Mouse (Mus musculus) embryo, embryonic 11.5 days (tissue): ENCODE data around the gene Pth1r.
"Not testable (repeated sequence)": the region's sequence is repeated elsewhere in the genome, so short reads cannot be mapped to it uniquely, and the experiment has no call there.

ENCODE experiments used
- DNase-seq: peaks from one replicate; pipeline ENCODE4 v3.0.0-alpha.2; 2012; ENCODE audit warnings: low read depth, low spot score

The Pth1r gene

DNA sequence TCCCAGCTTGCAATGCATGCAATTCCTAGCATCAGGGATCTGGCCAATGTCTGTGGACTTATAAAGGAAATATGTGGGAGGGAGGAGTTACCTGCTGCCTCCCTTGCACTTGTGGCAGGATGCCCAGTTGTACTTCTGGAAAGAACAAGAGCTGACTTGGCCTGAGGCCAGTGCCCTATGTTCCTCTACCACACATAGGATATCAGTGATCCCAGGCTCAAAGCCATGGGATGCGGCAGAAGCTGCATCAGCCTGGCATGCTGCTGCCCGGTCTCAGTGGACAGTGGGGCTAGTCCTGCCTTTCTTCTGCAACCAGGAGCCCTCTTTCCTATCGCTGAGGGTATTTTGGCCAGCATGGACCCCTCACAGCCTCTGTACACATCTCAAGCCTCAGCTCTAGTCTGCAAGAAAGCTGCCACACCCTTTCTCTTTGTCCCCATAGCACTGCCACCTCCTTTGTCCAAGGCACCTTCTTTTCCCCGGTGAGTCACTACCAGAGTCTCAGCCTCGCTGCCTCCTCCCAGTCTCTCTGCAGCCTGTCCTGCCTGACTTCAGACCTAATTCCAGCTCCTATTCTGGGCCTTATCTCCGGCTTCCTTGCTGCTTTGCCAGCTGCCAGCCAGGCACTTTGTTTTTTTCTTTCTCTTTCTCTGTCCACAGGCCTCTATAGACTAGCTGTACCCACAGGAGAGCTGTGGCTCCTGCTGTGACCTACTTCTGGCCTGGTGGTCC is 62.7 kb downstream of the Pth1r start:
- no peak for DNase-seq

DNA sequence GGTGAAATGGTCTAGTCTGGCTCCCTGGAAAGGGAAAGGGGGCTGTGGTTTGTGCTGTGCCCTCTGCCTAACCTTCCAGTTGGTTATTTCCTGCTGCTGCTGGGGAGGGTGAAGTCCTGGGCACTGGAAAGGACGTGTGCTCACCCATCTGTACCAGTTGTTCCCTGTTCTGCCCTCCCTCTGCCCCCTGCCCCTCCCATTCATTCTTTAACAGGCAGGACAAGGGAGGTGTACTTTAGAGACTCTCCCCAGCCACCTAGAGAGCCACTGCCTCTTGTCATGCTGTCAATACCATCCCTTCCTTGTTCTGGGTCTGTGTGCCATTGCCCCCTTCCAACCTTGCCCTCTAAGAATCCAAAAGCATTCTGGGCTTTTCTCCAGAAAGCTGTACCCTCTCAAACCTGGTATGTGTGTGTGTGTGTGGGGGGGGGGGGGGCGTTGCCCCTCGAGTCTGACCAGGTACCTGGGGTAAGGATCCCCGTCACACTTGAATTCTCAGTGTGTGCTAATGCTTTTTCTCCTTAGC is 63.3 kb downstream of the Pth1r start:
- DNase-seq = no peak

GRCm38 (mm10) chr9:110682697-110683096 is 64.2 kb downstream of the Pth1r start:
- DNase-seq = not testable (repeated sequence)

DNA sequence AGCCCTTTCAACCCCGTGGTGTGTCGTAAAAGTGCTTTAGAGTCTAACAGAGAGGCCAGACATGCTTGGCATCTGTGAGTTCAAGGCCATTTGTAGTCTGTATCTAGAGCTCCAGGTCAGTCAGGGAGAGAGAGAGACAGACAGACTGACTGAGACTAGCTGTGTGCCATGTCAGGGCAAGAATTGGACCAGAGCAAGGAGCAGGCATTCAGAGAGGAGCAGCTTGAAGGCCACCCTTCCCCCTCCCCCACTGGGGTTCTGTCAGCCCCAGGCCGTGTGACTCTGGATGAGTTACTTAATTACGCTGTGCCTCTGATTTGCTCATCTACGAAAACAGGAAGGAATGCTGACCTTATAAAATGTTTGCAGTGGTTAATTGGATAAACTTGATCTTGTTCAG is 64.7 kb downstream of the Pth1r start:
- DNase-seq = no peak

GRCm38 (mm10) chr9:110681817-110682216 is 65.1 kb downstream of the Pth1r start:
- DNase-seq = no peak

DNA sequence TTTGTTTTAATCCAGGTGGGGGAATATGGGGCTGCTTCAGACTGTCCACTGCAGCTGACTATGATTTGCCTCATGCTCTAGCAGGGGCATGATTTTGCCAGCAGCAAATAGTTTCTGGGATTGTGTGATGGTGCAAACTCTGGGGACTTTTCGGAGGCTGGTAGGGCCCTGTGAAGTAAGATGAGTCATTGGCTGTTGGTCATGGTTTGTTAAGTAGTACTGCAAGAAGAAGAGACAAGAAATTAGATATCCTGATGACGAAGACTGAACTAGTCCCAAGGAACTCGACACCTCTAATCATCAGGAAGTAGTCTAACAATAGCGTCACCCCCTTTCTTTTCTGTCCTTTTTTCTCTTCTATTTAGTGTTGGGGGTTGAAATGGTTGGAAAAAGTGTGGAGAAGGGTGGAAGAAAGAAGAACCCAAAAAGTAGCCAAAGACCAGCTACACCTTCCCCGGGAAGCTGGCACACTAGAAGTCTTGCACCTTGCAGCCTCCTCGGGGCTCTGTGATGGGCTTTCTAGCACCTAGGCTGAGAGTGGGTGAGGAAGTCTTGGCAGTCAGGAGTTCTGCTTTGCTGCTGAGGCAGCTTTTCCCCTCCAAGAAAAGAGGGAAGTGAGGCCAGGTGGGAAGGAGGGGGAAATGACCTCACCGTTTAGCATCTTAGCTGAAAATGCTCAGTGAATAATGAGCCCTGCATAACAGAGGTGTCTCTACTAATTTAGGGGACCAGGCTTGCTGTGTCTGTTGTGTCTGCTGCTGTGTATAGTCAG is 66.0 kb downstream of the Pth1r start:
- no peak for DNase-seq

DNA sequence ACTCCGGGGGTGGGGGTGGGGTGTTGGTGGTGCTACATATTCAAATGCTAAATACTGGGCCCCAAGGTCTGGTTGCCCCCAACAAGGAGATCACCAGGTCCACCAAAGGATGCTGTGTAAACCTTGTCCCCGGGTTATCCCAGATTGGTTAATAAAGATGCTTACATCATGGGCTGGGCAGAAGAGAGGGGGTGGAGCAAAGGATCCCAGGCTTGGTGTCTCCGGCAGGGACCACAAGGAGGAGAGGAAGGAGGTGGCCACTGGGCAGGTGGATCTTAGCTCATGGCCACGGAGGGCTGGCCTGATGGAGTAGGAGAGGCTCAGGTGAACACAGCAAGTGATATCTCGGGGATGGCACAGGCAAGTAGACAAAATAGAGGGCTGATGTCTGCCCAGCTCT is 68.1 kb downstream of the Pth1r start:
- DNase-seq = no peak

DNA sequence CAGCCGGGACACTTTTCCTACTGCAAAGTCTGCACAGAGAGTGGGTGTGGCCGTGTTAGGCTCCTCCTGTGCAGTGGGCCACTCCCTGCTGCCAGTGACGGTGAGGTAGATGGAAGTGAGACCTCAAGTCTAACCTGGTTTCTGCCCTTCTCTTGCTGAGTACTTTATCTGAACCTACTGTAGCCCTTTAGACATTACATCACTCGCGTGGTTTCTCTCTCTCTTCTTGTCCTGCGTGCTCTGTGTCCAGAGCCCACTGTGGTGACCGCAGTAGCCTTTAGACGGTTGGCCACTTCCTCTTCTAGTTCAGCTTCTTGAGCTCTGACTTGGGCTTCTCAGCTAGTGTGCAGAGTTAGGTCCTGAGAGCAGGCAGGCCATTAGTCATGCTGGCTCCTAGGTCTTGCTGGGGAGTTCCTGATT is 70.4 kb downstream of the Pth1r start:
- DNase-seq = no peak

DNA sequence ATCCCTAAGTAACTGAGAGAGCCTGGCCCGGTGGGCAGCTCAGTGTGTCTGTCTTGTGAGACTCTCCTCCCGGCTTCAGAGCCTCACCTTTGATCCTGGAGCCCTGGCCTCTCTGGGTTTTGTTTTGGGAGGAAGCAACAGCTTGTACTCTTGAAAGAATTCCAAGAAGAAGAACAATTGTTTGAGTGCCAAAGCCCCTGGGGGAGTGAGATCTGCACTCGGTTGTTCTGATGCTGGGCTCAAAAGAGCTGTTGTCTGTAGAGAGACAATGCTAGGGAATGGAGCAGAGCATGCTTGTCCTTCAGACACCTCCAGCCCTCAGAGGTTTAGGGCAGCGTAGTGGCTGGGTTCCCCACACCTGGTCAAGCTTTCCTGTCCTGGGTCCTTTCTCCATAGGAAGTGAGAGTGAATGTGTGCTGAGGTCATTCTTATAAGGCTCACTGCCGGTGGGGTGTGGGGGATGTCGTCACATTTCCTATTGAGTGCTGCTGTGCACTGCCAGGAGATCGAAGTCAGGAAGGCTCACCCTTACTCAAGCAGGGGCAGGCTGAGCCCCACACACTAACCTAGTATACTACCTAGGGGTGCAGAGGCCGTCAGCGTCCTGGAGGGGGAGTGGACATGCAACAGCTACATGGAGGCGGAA is 73.7 kb downstream of the Pth1r start:
- DNase-seq = no peak

DNA sequence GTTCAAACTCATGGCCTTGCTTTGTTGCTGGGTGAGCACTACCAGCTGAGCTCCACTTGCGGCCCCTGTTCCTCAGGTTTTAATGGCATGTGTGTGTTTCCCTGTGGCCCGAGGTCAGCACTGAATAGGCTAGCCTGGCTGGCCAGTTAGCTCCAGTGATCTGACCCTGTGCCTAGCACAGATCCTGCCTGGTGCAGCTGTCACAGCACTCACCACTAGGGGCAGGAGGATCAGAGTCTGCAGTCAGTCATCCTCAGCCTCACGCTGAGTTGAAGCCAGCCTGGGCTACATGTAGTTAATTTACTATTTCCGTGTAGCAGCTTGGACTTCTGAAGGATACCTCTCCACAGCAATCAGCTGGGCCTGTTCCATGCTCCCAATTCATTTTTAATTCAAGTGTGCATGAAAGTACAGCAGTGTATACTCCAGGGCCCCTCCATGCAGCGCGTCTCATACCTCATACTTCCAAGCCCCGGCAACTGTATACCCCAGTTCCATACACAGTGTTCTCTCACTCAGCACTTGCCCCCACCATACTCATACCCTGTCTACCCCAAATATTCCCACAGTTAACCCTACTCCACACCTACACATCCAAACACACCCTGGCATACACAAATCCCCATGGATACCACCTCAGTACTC is 74.4 kb downstream of the Pth1r start:
- DNase-seq = no peak
